Mouse (Mus musculus) liver, embryonic 14.5 days (tissue): Measurements from ENCODE around the gene Igf2r.

Experiments
- CTCF ChIP-seq: IDR thresholded peaks from 2 replicates; pipeline ENCODE4 v1.5.1; 2016; ENCODE audit warnings: antibody characterized with exemption, low read depth, control low read depth
- EP300 ChIP-seq: IDR thresholded peaks from 2 replicates; pipeline ENCODE4 v1.6.1; 2016; ENCODE audit warnings: antibody characterized with exemption, low read depth

- no peak for TF ChIP-seq CTCF
- TF ChIP-seq EP300, result no peak
Observed at GRCm38 (mm10) chr17:12753050-12753449, 16.4 kb downstream of the Igf2r start.
